Mouse (Mus musculus): Measurements from ENCODE around the gene Srpk2. TPM values are rescaled to one million over a fixed set of nuclear protein-coding genes. Genes with fewer than 3 reads are reported as not detected.

The Srpk2 gene
- total and polyA plus RNA-seq, 3 experiments: 20.6 to 31.1 (median 23.3) TPM

- no peaks in the 10 kb centered on the region for H3K27me3 ChIP-seq (replicated peaks)
- H3K79me2 ChIP-seq (replicated peaks; ENCODE audit: control insufficient read depth, extremely low read depth, insufficient read depth, poor library complexity, severe bottlenecking): no peaks in the 10 kb centered on the region
- H3K9me3 ChIP-seq (replicated peaks; ENCODE audit: low read length): no peaks in the 10 kb centered on the region
- no peak for DNase-seq (ENCODE audit: extremely low read depth)
- in situ Hi-C loops (cut with MboI; ENCODE audit: low pct_ligation_motif_present, low pct_unique_long_range_greater_than_20kb, low sequenced_read_pairs): no loop called here
- no peak overlapping the region for H3K9ac ChIP-seq (ENCODE audit: insufficient read depth, low read depth)
- H3K36me3 ChIP-seq (replicated peaks in 1 of 2; ENCODE audit: control insufficient read depth in 1 of 2, insufficient read depth in 1 of 2, low read length in 1 of 2): peaks cover 33 to 80% of the 10 kb centered on the region in 2 experiments
- H3K4me3 ChIP-seq (replicated peaks in 1 of 3; ENCODE audit: low read depth in 2 of 3, low read length in 2 of 3, poor library complexity in 1 of 3): no peak overlapping the region
- H3K27ac ChIP-seq (ENCODE audit: insufficient read depth, low read depth): no peak overlapping the region
- dilution Hi-C loops (cut with MboI; ENCODE audit: extremely low pct_ligation_motif_present, extremely low pct_unique_long_range_greater_than_20kb, low sequenced_read_pairs): no loop called here
- no peak overlapping the region for H3K4me2 ChIP-seq (ENCODE audit: insufficient read depth, low read depth, poor library complexity, severe bottlenecking)
- TF ChIP-seq ELF1 (IDR thresholded peaks at IDR 0.05; ENCODE audit: low read depth, low read length) (no peak), MYC (IDR thresholded peaks at IDR 0.05; ENCODE audit: low read depth, low read length) (no peak), RAD21 (IDR thresholded peaks at IDR 0.05; ENCODE audit: low read depth, low read length) (no peak), PAX5 (IDR thresholded peaks at IDR 0.05; ENCODE audit: low read length) (no peak), ZNF384 (IDR thresholded peaks at IDR 0.05; ENCODE audit: low read depth, low read length) (no peak), BHLHE40 (IDR thresholded peaks at IDR 0.05; ENCODE audit: low read depth, low read length) (no peak), ZMIZ1 (IDR thresholded peaks at IDR 0.05; ENCODE audit: low read depth, low read length) (no peak), HCFC1 (IDR thresholded peaks at IDR 0.05; ENCODE audit: low read depth, low read length) (no peak), POLR2AphosphoS2 (IDR thresholded peaks at IDR 0.05; ENCODE audit: low read depth, low read length) (no peak), JUN (IDR thresholded peaks at IDR 0.05; ENCODE audit: insufficient read depth, low read depth, low read length) (no peak), TBP (conservative IDR thresholded peaks at IDR 0.05; ENCODE audit: low read depth, low read length) (no peak), UBTF (IDR thresholded peaks at IDR 0.05; ENCODE audit: low read depth, low read length) (no peak), MAZ (IDR thresholded peaks at IDR 0.05; ENCODE audit: low read depth, low read length) (no peak), ZC3H11A (IDR thresholded peaks at IDR 0.05; ENCODE audit: low read depth, low read length) (no peak), IRF4 (IDR thresholded peaks at IDR 0.05; ENCODE audit: low read depth, low read length) (no peak), TCF12 (IDR thresholded peaks at IDR 0.05; ENCODE audit: low read depth, low read length) (no peak)
- peaks cover 4 to 26% of the 10 kb centered on the region in 2 experiments; a peak in 3 of 4 replicates for H3K4me1 ChIP-seq (ENCODE audit: control insufficient read depth in 1 of 2, insufficient read depth in 2 of 2)
Measured at GRCm38 (mm10) chr5:23524621-23525020, 159.8 kb downstream of the Srpk2 start.

DNA sequence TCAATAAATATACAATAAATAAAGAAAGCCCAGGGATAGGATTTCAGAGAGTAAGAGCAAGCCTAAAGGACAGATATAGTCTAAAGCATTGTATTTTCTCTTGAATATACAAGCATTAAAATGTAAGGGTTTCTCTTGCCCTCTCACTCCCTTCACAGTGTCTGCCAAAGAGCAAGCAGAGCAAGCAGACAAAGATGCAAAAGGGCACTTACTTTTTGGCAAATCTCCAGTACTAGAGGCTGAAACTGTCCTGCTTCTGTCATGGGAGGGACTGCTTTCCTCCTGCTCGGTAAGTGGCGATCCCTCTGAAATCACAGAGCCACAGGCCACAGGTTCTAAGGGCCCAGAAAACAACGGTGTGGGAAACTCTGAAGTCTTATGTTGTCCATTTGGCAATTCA, 160.5 kb downstream of the Srpk2 start:
- Histone ChIP-seq H3K4me3 (replicated peaks in 1 of 3; ENCODE audit: low read depth in 2 of 3, low read length in 2 of 3, poor library complexity in 1 of 3) (no peak overlapping the region), H3K36me3 (replicated peaks in 1 of 2; ENCODE audit: control insufficient read depth in 1 of 2, insufficient read depth in 1 of 2, low read length in 1 of 2) (peaks cover 37 to 84% of the 10 kb centered on the region in 2 experiments), H3K27ac (ENCODE audit: insufficient read depth, low read depth) (no peak overlapping the region), H3K27me3 (replicated peaks) (no peaks in the 10 kb centered on the region), H3K4me2 (ENCODE audit: insufficient read depth, low read depth, poor library complexity, severe bottlenecking) (no peak overlapping the region), H3K9me3 (replicated peaks; ENCODE audit: low read length) (no peaks in the 10 kb centered on the region), H3K9ac (ENCODE audit: insufficient read depth, low read depth) (no peak overlapping the region), H3K79me2 (replicated peaks; ENCODE audit: control insufficient read depth, extremely low read depth, insufficient read depth, poor library complexity, severe bottlenecking) (no peaks in the 10 kb centered on the region), H3K4me1 (ENCODE audit: control insufficient read depth in 1 of 2, insufficient read depth in 2 of 2) (peaks cover 4 to 26% of the 10 kb centered on the region in 2 experiments; a peak in 3 of 4 replicates)
- TF ChIP-seq JUND (conservative IDR thresholded peaks at IDR 0.05; ENCODE audit: low read depth, low read length): no peak
- TF ChIP-seq SMC3 (IDR thresholded peaks at IDR 0.05; ENCODE audit: low read depth, low read length): no peak
- TF ChIP-seq CTCF (conservative IDR thresholded peaks at IDR 0.05 in 1 of 2, IDR thresholded peaks at IDR 0.05 in 1 of 2; ENCODE audit: low read depth in 2 of 2, low read length in 2 of 2): no peak
- TF ChIP-seq MXI1 (IDR thresholded peaks at IDR 0.05; ENCODE audit: low read depth, low read length): no peak
- no peak for TF ChIP-seq CHD1 (IDR thresholded peaks at IDR 0.05; ENCODE audit: low read depth, low read length)
- TF ChIP-seq ZKSCAN1 (IDR thresholded peaks at IDR 0.05; ENCODE audit: borderline replicate concordance, low read depth, low read length): no peak
- no peak for TF ChIP-seq BHLHE40 (IDR thresholded peaks at IDR 0.05; ENCODE audit: low read depth, low read length)
- TF ChIP-seq MYC (IDR thresholded peaks at IDR 0.05; ENCODE audit: low read depth, low read length): no peak
- no peak for TF ChIP-seq MEF2A (IDR thresholded peaks at IDR 0.05; ENCODE audit: borderline replicate concordance, low read depth, low read length)
- no peak for TF ChIP-seq POLR2A (IDR thresholded peaks at IDR 0.05; ENCODE audit: low read depth, low read length)
- TF ChIP-seq GABPA (IDR thresholded peaks at IDR 0.05; ENCODE audit: insufficient replicate concordance, low read depth, low read length): no peak
- no peak for TF ChIP-seq USF1 (IDR thresholded peaks at IDR 0.05; ENCODE audit: low read depth, low read length)
- TF ChIP-seq NELFE (IDR thresholded peaks at IDR 0.05; ENCODE audit: low read depth, low read length): no peak
- no peak for TF ChIP-seq NRF1 (IDR thresholded peaks at IDR 0.05; ENCODE audit: low read depth, low read length)
- TF ChIP-seq ETS1 (conservative IDR thresholded peaks at IDR 0.05; ENCODE audit: low read depth, low read length): no peak
- TF ChIP-seq PAX5 (IDR thresholded peaks at IDR 0.05; ENCODE audit: low read length): no peak
- TF ChIP-seq ZMIZ1 (IDR thresholded peaks at IDR 0.05; ENCODE audit: low read depth, low read length): no peak
- TF ChIP-seq ZNF384 (IDR thresholded peaks at IDR 0.05; ENCODE audit: low read depth, low read length): no peak
- TF ChIP-seq RCOR1 (conservative IDR thresholded peaks at IDR 0.05; ENCODE audit: low read depth, low read length): no peak
- dilution Hi-C loops (cut with MboI; ENCODE audit: extremely low pct_ligation_motif_present, extremely low pct_unique_long_range_greater_than_20kb, low sequenced_read_pairs): no loop called here
- in situ Hi-C loops (cut with MboI; ENCODE audit: low pct_ligation_motif_present, low pct_unique_long_range_greater_than_20kb, low sequenced_read_pairs): no loop called here
- DNase-seq (ENCODE audit: extremely low read depth): no peak
